Mouse (Mus musculus): ENCODE data around the gene Exoc3l4.

DNA sequence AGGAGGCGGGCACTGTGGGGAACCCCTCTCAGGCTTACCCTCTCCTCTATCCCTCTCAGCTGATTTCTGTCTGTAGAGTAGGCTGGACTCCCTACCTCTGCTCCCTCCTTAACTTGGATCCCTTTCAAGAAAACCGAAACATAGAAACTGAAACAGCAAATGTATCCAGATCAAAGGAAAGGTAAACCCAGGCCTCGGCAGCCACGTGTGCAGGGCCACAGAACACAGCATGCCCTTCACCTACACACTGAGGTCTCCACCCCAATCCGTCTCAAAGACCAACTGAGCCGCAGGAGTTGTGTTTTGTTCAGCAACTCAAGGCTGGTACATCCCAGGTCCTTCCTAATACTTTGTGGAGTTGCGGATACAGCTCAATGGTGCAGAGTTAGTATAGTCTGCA lies 49.8 kb upstream of the Exoc3l4 start:
- TF ChIP-seq USF1 (IDR thresholded peaks at IDR 0.05; ENCODE audit: low read depth) (no peak), CTCF (IDR thresholded peaks at IDR 0.05; ENCODE audit: control insufficient read depth, insufficient read depth, insufficient read length) (no peak), MAX (IDR thresholded peaks at IDR 0.05) (no peak)
